Mouse (Mus musculus): Measurements from ENCODE around the gene Vmp1.
A peak's percentile ranks its signal among the peaks of the same experiment; 100 is the strongest.

Gene Vmp1

GRCm38 (mm10) chr11:86634396-86634795 lies 49.2 kb downstream of the Vmp1 start:
- DNase-seq (ENCODE audit: low spot score in 2 of 2): no peak

- no peak for DNase-seq (ENCODE audit: low spot score in 2 of 2)
Observed at GRCm38 (mm10) chr11:86629941-86630340, 53.7 kb downstream of the Vmp1 start.

GRCm38 (mm10) chr11:86629445-86629844 lies 54.2 kb downstream of the Vmp1 start:
- DNase-seq (ENCODE audit: low spot score in 2 of 2): no peak

- no peak for DNase-seq (ENCODE audit: low spot score in 2 of 2)
Observed at GRCm38 (mm10) chr11:86628448-86628847, 55.2 kb downstream of the Vmp1 start.

GRCm38 (mm10) chr11:86627649-86628048 lies 56.0 kb downstream of the Vmp1 start:
- DNase-seq (ENCODE audit: low spot score in 2 of 2): no peak

GRCm38 (mm10) chr11:86626714-86627113 lies 56.9 kb downstream of the Vmp1 start:
- DNase-seq (ENCODE audit: low spot score in 2 of 2): no peak

GRCm38 (mm10) chr11:86624237-86624941 lies 59.2 kb downstream of the Vmp1 start:
- peak in 1 of 2 experiments; percentile 48 for DNase-seq (ENCODE audit: low spot score in 2 of 2)

- DNase-seq (ENCODE audit: low spot score in 2 of 2): peak in 1 of 2 experiments; percentile 38
Observed at GRCm38 (mm10) chr11:86623402-86624010, 60.1 kb downstream of the Vmp1 start.

GRCm38 (mm10) chr11:86622191-86622912 lies 61.3 kb downstream of the Vmp1 start:
- no peak for DNase-seq (ENCODE audit: low spot score in 2 of 2)

GRCm38 (mm10) chr11:86621139-86621538 lies 62.5 kb downstream of the Vmp1 start:
- no peak for DNase-seq (ENCODE audit: low spot score in 2 of 2)

- DNase-seq (ENCODE audit: low spot score in 2 of 2): no peak
Observed at GRCm38 (mm10) chr11:86618548-86619335, 64.9 kb downstream of the Vmp1 start.

- DNase-seq (ENCODE audit: low spot score in 2 of 2): no peak
Observed at GRCm38 (mm10) chr11:86614607-86615006, 69.0 kb downstream of the Vmp1 start.

GRCm38 (mm10) chr11:86614056-86614530 lies 69.5 kb downstream of the Vmp1 start:
- peak; percentile 69 to 71 for DNase-seq (ENCODE audit: low spot score in 2 of 2)

- DNase-seq (ENCODE audit: low spot score in 2 of 2): no peak
Observed at GRCm38 (mm10) chr11:86611991-86612390, 71.6 kb downstream of the Vmp1 start.

- no peak for DNase-seq (ENCODE audit: low spot score in 2 of 2)
Observed at GRCm38 (mm10) chr11:86610239-86610638, 73.4 kb downstream of the Vmp1 start.

- DNase-seq (ENCODE audit: low spot score in 2 of 2): no peak
Observed at GRCm38 (mm10) chr11:86607808-86608350, 75.8 kb downstream of the Vmp1 start.

- no peak for DNase-seq (ENCODE audit: low spot score in 2 of 2)
Observed at GRCm38 (mm10) chr11:86606621-86607339, 76.9 kb downstream of the Vmp1 start.

GRCm38 (mm10) chr11:86604732-86605520 lies 78.7 kb downstream of the Vmp1 start:
- DNase-seq (ENCODE audit: low spot score in 2 of 2): no peak

- no peak for DNase-seq (ENCODE audit: low spot score in 2 of 2)
Observed at GRCm38 (mm10) chr11:86604289-86604688, 79.3 kb downstream of the Vmp1 start.

- no peak for DNase-seq (ENCODE audit: low spot score in 2 of 2)
Observed at GRCm38 (mm10) chr11:86603719-86604118, 79.9 kb downstream of the Vmp1 start.
